Mouse (Mus musculus): Measurements from ENCODE around the gene Upb1.

DNA sequence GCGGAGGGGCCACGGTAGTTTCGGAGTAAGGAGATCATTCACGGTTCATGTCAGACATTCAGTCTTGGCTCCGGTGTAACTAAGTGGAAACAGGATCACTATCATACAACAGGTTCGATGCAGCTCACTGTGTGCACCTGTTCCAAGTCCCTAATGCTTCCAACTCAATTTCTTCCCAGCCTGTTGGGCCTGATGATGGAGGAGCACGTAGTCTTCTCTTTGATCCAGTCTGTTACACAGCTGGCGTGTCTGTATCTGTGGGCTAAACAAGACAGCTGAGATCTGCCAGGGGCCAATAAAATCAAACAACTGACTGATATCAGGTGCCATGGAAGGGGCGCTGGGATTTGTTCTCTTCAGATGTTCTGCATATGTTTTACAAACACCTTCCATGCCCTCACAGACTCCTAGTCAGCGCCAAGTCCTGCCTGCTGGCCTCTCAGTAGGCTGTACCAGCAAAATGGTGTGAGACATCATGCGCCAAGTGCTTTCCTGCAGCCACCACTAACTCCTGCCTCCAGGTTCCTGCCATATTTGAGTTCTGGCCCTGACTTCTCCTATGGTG lies 82.1 kb downstream of the Upb1 start:
- TF ChIP-seq EP300 (IDR thresholded peaks at IDR 0.05; ENCODE audit: low read depth) (no peak), CTCF (IDR thresholded peaks at IDR 0.05; ENCODE audit: low read depth) (no peak)

Measured in liver, postnatal 0 days (tissue).